Mouse (Mus musculus) left cerebral cortex, postnatal 36 days (tissue): ENCODE measurements around the gene Iqcn. TPM values are rescaled to one million over a fixed set of nuclear protein-coding genes. Genes with fewer than 3 reads are reported as not detected.

Experiments used
- DNase-seq, 2 experiments: peaks; one replicate each; pipeline ENCODE4 v3.0.0; 2021 to 2022; ENCODE audit warnings: low spot score in 2 of 2, mixed read lengths in 1 of 2
- intact Hi-C: fragments of 180-260 bp; cut with DNase I; formaldehyde crosslinking; loops from one replicate; pipeline ENCODE4 v1.15.1; 2025
- total RNA-seq, 2 experiments: library from RNA; stranded (reverse); gene quantifications; 2 replicates each; pipeline ENCODE4 v1.2.3; 2021

Gene Iqcn
- total RNA-seq, 2 experiments from 2014 or later = 0.10 to 0.34 TPM

GRCm38 (mm10) chr8:70748246-70749096, 45.2 kb downstream of the Iqcn start:
- DNase-seq = no peak
- intact Hi-C loops = no loop called here

- DNase-seq = peak in 1 of 2 experiments; percentile 3
- intact Hi-C loops = no loop called here
These were observed 45.9 kb downstream of the Iqcn start for GRCm38 (mm10) chr8:70749097-70749674.

DNA sequence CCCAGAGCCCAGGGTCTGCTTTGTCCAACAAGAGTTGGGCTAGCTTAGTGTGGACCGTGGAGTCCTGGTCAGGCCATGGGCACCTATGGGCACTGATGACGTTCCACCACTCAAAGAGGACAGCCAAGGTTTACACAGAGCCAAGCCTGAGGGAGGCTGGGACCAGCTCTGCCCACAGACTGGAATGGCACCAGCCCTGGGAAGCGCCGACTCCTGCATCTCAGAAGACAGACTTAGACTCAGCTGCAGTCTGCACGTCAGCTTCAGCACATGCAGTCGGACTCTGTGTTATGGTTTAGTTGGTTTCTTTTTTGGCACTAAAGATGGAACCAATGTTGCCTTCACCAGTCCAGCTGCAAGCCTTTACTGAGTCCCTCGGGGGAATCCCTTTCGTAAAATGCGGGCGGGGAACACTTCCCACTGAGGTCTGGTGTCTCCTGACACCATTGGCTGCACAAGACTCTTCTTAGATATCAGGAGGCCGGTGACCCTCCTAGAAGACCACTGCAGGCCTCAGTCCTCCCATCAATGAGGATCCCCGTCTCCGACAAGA, 46.9 kb downstream of the Iqcn start:
- peak in 1 of 2 experiments; percentile 24 for DNase-seq
- intact Hi-C loops = loop anchor here (10.0 kb wide), 1 partner anchor 45 kb away; the partner anchor contains the start of gene Iqcn

DNA sequence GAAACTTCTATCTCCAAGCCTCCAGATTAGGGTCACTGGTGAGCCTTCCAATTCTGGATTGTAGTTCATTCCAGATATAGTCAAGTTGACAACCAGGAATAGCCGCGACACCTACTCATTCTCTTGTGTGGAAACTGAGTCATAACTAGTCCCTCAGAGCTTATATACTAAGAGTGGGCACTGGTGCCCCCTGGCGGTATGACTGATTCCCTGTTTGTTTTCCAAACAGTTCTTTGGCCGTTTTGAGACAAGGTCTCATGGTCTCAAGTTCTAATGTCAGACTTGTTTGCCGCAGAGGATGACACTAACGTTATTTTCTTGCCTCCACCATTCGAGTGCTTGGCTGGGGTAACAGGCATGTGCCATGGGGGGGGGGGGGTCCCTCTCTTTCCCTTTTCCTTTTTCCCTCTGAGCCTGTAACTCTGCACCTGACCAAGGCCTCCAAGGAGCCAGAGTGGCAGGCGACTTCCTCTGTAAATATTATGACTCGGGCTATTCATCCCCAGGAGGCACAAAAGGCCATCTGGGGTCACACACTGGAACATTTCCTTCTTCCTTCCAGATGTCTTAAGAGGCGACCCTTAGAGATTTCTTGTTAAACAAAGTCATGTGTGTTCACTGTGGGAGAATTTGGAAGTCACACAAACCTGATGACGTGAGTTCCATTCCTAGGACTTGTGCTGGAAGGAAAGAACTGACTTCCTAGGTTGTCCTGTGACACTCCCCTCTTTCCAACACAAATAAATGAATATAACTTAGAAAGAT, 48.9 kb downstream of the Iqcn start:
- DNase-seq = peak in 1 of 2 experiments; percentile 70
- intact Hi-C loops = loop anchor here (1.0 to 10.0 kb wide), 2 partner anchors 32 to 47 kb away; partner anchors contain the start of gene Iqcn

DNA sequence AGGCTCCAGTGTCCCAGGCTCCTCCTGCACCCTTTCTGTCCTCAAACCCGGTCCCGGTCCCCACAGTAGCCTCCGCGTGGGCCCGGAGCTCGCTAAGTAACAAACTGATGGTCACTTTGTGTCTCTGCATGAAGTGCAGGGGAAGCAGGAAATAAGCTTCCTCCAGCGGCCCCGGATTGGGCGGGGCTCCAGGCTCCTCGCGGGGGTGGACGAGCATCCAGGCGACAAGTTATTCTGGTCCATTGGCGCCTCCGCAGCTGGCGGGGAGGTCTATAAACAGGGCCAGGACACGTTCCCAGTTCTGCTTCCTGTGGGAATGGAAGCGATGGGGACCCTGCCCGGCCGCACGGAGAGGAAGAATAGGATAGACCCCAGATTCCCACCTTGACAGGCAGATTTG, 49.9 kb downstream of the Iqcn start:
- DNase-seq = peak; percentile 88 to 91
- intact Hi-C loops = loop anchor here (10.0 kb wide), 1 partner anchor 48 kb away; the partner anchor contains the start of gene Iqcn

GRCm38 (mm10) chr8:70754043-70754870, 51.0 kb downstream of the Iqcn start, which contains the start of gene Rab3a:
TSS of gene Rab3a (plus strand) at chr8:70754679.
- peak; percentile 94 for DNase-seq
- intact Hi-C loops = loop anchor here (10.0 kb wide), 1 partner anchor 49 kb away; the partner anchor contains the start of gene Iqcn

DNA sequence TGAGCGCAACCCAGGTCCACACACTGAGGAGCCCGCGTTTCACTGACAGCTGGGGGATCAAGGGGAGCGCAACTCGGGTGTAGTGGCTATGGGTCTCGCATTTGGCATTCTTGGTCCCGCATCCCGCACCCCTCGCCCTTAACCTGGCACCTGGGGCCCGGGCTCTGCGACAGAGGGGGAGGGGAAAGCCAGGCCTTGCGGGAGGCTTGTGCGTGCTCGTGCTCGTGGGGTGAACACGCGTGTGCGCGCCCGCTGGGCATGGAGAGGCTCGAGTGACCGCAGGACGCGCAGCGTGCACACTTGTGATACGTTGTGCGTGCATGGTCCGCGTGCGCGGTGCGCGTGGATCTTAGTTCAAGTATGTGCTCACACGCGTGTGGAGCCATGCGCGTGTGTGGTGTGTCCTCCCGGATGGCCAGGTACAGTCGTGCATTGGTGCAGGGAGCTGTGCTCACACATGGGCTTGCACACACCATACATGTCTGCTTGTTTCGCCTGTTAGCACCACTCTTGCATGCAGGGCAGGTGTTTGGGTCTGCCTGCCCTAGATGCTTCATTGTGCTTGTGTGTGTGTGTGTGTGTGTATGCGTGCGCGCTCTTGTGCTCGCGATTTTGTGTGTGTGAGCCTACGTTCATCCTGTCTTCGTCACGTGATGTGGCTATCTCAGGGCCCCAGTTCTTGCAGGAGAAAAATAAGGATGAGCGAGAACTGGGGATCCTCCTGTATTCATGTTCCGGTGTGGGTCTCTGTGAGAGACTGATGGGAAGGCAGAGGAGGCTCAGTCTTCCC, 51.8 kb downstream of the Iqcn start:
- intact Hi-C loops = loop anchor here (5.0 to 10.0 kb wide), 2 partner anchors 50 to 143 kb away; partner anchors contain the start of gene Iqcn
- DNase-seq = peak; percentile 80 to 82

DNA sequence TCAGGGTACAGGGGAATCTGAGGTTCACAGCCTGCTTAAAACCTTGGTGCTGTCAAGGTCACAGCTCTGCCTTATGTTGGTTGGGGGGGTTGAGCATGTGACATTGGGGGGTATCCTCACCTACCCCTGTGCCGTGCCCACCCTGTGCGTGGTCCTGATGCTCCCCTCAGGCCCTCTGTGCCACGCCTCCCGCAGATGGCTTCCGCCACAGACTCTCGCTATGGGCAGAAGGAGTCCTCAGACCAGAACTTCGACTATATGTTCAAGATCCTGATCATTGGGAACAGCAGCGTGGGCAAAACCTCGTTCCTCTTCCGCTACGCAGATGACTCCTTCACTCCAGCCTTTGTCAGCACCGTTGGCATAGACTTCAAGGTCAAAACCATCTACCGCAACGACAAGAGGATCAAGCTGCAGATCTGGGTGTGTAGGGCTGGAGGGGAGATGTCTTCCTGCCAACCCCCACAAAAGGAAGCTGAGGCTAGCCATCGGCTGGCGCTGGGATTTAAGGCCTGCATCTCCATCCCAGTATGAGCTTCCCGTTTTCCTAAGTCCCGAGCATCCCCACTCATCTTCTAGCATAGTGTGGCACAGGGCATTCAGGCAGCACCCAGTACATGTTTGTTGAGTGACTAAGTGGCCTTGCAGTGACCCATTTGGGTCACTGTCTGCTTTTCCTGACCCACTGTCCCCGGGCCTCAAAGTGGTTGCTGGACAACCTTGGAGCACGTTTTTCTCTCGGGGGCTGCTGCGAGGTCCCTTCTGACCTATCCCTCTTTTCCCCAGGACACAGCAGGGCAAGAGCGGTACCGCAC, 52.6 kb downstream of the Iqcn start:
- intact Hi-C loops = loop anchor here (5.0 to 10.0 kb wide), 2 partner anchors 51 to 144 kb away; partner anchors contain the start of gene Iqcn
- DNase-seq = peak in 1 of 2 experiments; percentile 19

DNA sequence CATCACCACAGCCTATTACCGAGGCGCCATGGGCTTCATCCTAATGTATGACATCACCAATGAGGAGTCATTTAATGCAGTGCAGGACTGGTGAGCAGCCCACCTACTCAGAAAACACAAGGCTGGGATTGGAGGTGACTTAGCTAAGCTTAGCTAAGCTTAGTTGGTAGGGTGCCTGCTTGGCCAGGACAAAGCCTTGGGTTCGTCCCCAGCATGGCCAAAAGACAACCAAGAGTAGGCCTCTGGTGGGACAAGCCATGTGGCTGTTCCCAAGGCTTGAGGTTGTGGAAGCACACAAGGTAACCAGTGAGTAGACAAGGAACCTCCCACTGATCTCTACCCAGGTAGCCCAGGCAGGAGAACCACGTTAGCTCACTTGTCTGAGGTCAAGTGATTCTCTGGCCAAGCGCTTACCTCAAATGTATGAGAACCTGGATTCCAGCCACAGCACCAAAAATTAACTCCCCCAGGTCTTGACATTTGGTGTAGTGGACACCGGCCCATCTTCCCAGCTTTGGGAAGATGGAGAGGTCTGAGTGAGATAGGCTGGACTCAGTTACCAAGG, 53.3 kb downstream of the Iqcn start:
- intact Hi-C loops = loop anchor here (5.0 to 10.0 kb wide), 2 partner anchors 52 to 144 kb away; partner anchors contain the start of gene Iqcn
- DNase-seq = peak in 1 of 2 experiments; percentile 2

DNA sequence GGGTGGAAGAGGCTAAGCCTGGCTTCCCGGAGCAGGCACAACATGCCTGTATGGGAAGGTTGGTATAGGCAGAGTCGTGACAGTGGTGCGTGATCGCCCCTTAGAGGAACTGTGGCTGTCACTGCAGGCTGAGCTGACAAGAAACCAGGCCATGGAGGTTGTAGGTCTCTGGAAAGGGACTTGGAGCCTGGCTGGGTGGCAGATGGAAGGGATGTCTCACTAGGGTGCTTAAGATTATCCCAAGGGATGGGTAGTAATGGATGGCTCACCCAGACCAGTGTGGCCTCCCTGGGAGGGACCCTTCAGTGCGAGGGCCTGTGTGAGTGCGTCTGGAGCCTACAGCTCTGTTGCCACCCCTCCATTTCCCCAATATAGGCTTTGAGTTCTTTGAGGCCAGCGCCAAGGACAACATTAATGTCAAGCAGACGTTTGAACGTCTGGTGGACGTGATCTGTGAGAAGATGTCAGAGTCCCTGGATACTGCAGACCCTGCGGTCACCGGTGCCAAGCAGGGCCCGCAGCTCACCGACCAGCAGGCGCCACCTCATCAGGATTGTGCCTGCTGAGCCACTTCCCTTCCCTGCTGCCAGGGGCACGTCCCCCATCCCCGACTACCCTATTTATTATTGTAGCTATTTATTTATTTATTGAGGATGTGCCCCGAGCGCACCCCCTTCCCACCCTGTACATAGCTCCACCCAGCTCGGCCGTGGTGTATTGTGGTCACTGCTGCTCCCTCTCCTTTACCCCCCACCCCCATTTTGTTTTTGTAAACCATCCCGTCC, 54.5 kb downstream of the Iqcn start:
- intact Hi-C loops = loop anchor here (5.0 to 10.0 kb wide), 2 partner anchors 53 to 145 kb away; partner anchors contain the start of gene Iqcn
- peak in 1 of 2 experiments; percentile 44 for DNase-seq

DNA sequence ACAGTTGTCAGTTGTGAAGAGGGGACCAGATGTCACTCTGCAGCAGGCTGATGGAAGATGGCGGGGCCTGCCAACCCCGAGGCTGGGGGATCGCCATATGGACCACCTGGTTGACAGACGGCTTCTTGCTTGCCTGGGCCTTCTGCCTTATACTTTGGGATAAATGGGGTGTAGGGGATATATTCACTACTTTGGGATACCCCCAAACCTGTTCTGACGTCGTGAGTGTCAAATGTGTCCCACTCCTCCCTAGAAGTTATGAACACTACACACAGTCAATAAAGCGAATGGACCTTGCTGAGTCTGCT, 55.0 kb downstream of the Iqcn start:
- peak in 1 of 2 experiments; percentile 10 for DNase-seq
- intact Hi-C loops = loop anchor here (5.0 to 10.0 kb wide), 2 partner anchors 53 to 146 kb away; partner anchors contain the start of gene Iqcn

GRCm38 (mm10) chr8:70758616-70759561, 55.6 kb downstream of the Iqcn start:
- intact Hi-C loops = loop anchor here (5.0 to 10.0 kb wide), 2 partner anchors 54 to 147 kb away; partner anchors contain the start of gene Iqcn
- peak in 1 of 2 experiments; percentile 26 for DNase-seq

DNA sequence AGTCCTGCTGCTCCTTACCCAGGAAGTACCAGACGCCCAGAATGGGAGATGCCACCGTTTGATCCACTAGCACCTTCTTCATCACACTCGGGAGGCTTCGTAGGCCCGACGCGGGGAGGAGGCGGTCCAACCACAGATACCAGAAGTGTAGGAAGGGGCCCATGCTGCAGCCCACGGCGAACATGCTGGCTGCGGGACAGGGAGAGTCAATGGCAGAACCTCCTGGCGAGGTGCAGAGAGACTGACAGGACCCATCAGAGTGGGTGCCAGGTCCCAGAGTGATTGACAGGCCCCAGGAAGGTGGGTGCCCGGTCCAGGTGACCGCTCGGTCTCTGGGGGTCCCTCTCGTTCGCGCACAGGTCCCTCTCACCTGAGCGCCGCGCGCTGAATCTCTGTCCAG, 57.1 kb downstream of the Iqcn start:
- DNase-seq = no peak
- intact Hi-C loops = loop anchor here (5.0 kb wide), 1 partner anchor 37 kb away; no protein-coding TSS in a partner anchor

GRCm38 (mm10) chr8:70760775-70761406, 57.6 kb downstream of the Iqcn start, which contains the start of gene Mpv17l2:
TSS of gene Mpv17l2 (minus strand) at chr8:70760946.
- peak; percentile 97 for DNase-seq
- intact Hi-C loops = loop anchor here (5.0 kb wide), 1 partner anchor 36 kb away; no protein-coding TSS in a partner anchor
